Comparison of ENCODE assay signal across 9 mouse cellular contexts in genomic region chr9:50530890-50531289, GRCm38 (mm10). TPM values are rescaled to one million over a fixed set of nuclear protein-coding genes. Genes with fewer than 3 reads are reported as not detected.
DNase-seq lines count a peak whose midpoint lies in the region; ATAC-seq and TF ChIP-seq lines count a peak whose summit lies in the region.
"Had no signal": no experiment of that assay in that cellular context is flagged by ENCODE, and none has a peak within 500 bp of the region (broad histone marks: within the 10 kb centered on the region; RNA-seq: fewer than 3 reads in every experiment).

No protein-coding gene starts in this region.

- no peak overlapping the region for H3K4me2 ChIP-seq in hindbrain, embryonic 14.5 days (replicated peaks)
- H3K4me2 ChIP-seq in hindbrain, embryonic 12.5 days (replicated peaks): no peak overlapping the region
- H3K4me2 ChIP-seq in kidney, embryonic 16.5 days (replicated peaks; ENCODE audit: low read depth, low read length): no peak overlapping the region

- no peaks in the 10 kb centered on the region for H3K27me3 ChIP-seq in hindbrain, embryonic 14.5 days (ENCODE audit: control insufficient read depth, insufficient read depth, low read length)
- no peaks in the 10 kb centered on the region for H3K27me3 ChIP-seq in hindbrain, embryonic 12.5 days
- peaks cover 2% of the 10 kb centered on the region; the same call in 1 of the 2 replicates for H3K27me3 ChIP-seq in E14TG2a.4 (ENCODE audit: insufficient read depth, low read length)
- no peaks in the 10 kb centered on the region for H3K27me3 ChIP-seq in kidney, embryonic 16.5 days (ENCODE audit: insufficient read depth, low read length)

- peak; percentile 13 for TF ChIP-seq CTCF in E14TG2a.4 (conservative IDR thresholded peaks at IDR 0.05; ENCODE audit: low read length)

- H3K9me3 ChIP-seq in hindbrain, embryonic 14.5 days (ENCODE audit: control insufficient read depth, low read length): no peaks in the 10 kb centered on the region
- no peaks in the 10 kb centered on the region for H3K9me3 ChIP-seq in hindbrain, embryonic 12.5 days (replicated peaks)
- H3K9me3 ChIP-seq in E14TG2a.4 (ENCODE audit: low read length): no peaks in the 10 kb centered on the region
- no peaks in the 10 kb centered on the region for H3K9me3 ChIP-seq in kidney, embryonic 16.5 days (ENCODE audit: low read length)

- peak; percentile 69 for DNase-seq in hindbrain, embryonic 14.5 days (ENCODE audit: low spot score)
- peak; percentile 66 for DNase-seq in 3T3-L1 (ENCODE audit: low read depth, low spot score)
- peak; percentile 50 for DNase-seq in thymus, postnatal 25 days
- DNase-seq in yolk sac, embryonic 10.5 days (ENCODE audit: low spot score): no peak
- DNase-seq in gastrocnemius, adult 8-10 months (ENCODE audit: low spot score in 2 of 2): no peak

- no peak for ATAC-seq in hindbrain, embryonic 14.5 days (ENCODE audit: low FRiP score)
- ATAC-seq in hindbrain, embryonic 12.5 days (ENCODE audit: low FRiP score): no peak
- ATAC-seq in kidney, embryonic 16.5 days (ENCODE audit: low FRiP score, low TSS enrichment): no peak

- H3K27ac ChIP-seq in hindbrain, embryonic 14.5 days: no peak overlapping the region
- H3K27ac ChIP-seq in hindbrain, embryonic 12.5 days: no peak overlapping the region
- H3K27ac ChIP-seq in kidney, embryonic 16.5 days (ENCODE audit: low read length): no peak overlapping the region

- H3K9ac ChIP-seq in hindbrain, embryonic 14.5 days: no peak overlapping the region
- H3K9ac ChIP-seq in hindbrain, embryonic 12.5 days: no peak overlapping the region
- H3K9ac ChIP-seq in kidney, embryonic 16.5 days (replicated peaks; ENCODE audit: low read length): 0 out of 2 replicates have a peak overlapping the region, but pooled peaks have one; percentile 8

- H3K36me3 ChIP-seq in hindbrain, embryonic 14.5 days (replicated peaks; ENCODE audit: control insufficient read depth, insufficient read depth): no peaks in the 10 kb centered on the region
- H3K36me3 ChIP-seq in hindbrain, embryonic 12.5 days: no peaks in the 10 kb centered on the region
- H3K36me3 ChIP-seq in E14TG2a.4 (ENCODE audit: insufficient read depth, low read length): no peaks in the 10 kb centered on the region
- no peaks in the 10 kb centered on the region for H3K36me3 ChIP-seq in kidney, embryonic 16.5 days (ENCODE audit: insufficient read depth, low read length)

- H3K4me3 ChIP-seq in hindbrain, embryonic 14.5 days (replicated peaks; ENCODE audit: low read length): no peak overlapping the region
- no peak overlapping the region for H3K4me3 ChIP-seq in hindbrain, embryonic 12.5 days
- H3K4me3 ChIP-seq in E14TG2a.4 (replicated peaks; ENCODE audit: low read length): no peak overlapping the region
- H3K4me3 ChIP-seq in kidney, embryonic 16.5 days (ENCODE audit: low read length): no peak overlapping the region

- peaks cover 7% of the 10 kb centered on the region for H3K4me1 ChIP-seq in hindbrain, embryonic 14.5 days (replicated peaks; ENCODE audit: control insufficient read depth, insufficient read depth, low read length)
- peaks cover 11% of the 10 kb centered on the region for H3K4me1 ChIP-seq in hindbrain, embryonic 12.5 days
- H3K4me1 ChIP-seq in E14TG2a.4 (replicated peaks; ENCODE audit: low read depth, low read length): peaks cover 11% of the 10 kb centered on the region
- H3K4me1 ChIP-seq in kidney, embryonic 16.5 days (ENCODE audit: insufficient read depth, low read length): peaks cover 16% of the 10 kb centered on the region

- 47% methylated on average over 2 of the region's 2 CpGs for WGBS in hindbrain, embryonic 14.5 days
- WGBS in hindbrain, embryonic 12.5 days: 45% methylated on average over 2 of the region's 2 CpGs
- WGBS in kidney, embryonic 16.5 days: 25% methylated on average over 2 of the region's 2 CpGs

RNA-seq across cellular contexts. Expression of gene Pts, which starts 2.4 kb away (rescaled TPM):
- polyA plus RNA-seq in hindbrain, embryonic 14.5 days (2014; fragmentation: Nextera tagmentation; extraction: Ambion mirVana): 96.7 and 120 TPM in 2 replicates
- 95.1 and 96.2 TPM in 2 replicates for polyA plus RNA-seq in hindbrain, embryonic 12.5 days (2016; fragmentation: Nextera tagmentation; extraction: Ambion mirVana)
- 96.6 and 108 TPM in 2 replicates for polyA plus RNA-seq in kidney, embryonic 16.5 days (2015; fragmentation: Nextera tagmentation; extraction: Ambion mirVana)
- total RNA-seq in gastrocnemius, adult 8-10 months (2022): 10 to 100 TPM; 10.1 to 13.7 (median 11.7) TPM

RNA-seq across cellular contexts. Expression of gene Il18, which starts 23.7 kb away (rescaled TPM):
- polyA plus RNA-seq in hindbrain, embryonic 14.5 days (2014; fragmentation: Nextera tagmentation; extraction: Ambion mirVana): 18.6 and 19.2 TPM in 2 replicates
- 9.7 and 10.5 TPM in 2 replicates for polyA plus RNA-seq in hindbrain, embryonic 12.5 days (2016; fragmentation: Nextera tagmentation; extraction: Ambion mirVana)
- 1.9 and 2.9 TPM in 2 replicates for polyA plus RNA-seq in kidney, embryonic 16.5 days (2015; fragmentation: Nextera tagmentation; extraction: Ambion mirVana)
- total RNA-seq in gastrocnemius, adult 8-10 months (2022): 1 to 10 TPM in 3 of 4 experiments, under 1 TPM in 1; 0.63 to 2.0 (median 1.6) TPM

RNA-seq across cellular contexts. Expression of gene Bco2, which starts 24.1 kb away (rescaled TPM):
- polyA plus RNA-seq in hindbrain, embryonic 14.5 days (2014; fragmentation: Nextera tagmentation; extraction: Ambion mirVana): 0.25 and 0.35 TPM in 2 replicates
- 0.17 and 0.28 TPM in 2 replicates for polyA plus RNA-seq in hindbrain, embryonic 12.5 days (2016; fragmentation: Nextera tagmentation; extraction: Ambion mirVana)
- 0.15 and 0.24 TPM in 2 replicates for polyA plus RNA-seq in kidney, embryonic 16.5 days (2015; fragmentation: Nextera tagmentation; extraction: Ambion mirVana)
- under 1 TPM; 0.13 to 0.47 (median 0.44) TPM for total RNA-seq in gastrocnemius, adult 8-10 months (2022)

RNA-seq across cellular contexts. Expression of gene Tex12, which starts 30.2 kb away (rescaled TPM):
- polyA plus RNA-seq in hindbrain, embryonic 14.5 days (2014; fragmentation: Nextera tagmentation; extraction: Ambion mirVana): 0.48 TPM in 1 of 2 replicates, not detected in the other
- 0.55 TPM in 1 of 2 replicates, not detected in the other for polyA plus RNA-seq in hindbrain, embryonic 12.5 days (2016; fragmentation: Nextera tagmentation; extraction: Ambion mirVana)
- polyA plus RNA-seq in kidney, embryonic 16.5 days (2015; fragmentation: Nextera tagmentation; extraction: Ambion mirVana): not detected in 2 replicates
- total RNA-seq in gastrocnemius, adult 8-10 months (2022): not detected
- polyA plus RNA-seq: intestine, embryonic 14.5 days had no signal

RNA-seq across cellular contexts. Expression of gene Plet1, which starts 36.6 kb away (rescaled TPM):
- polyA plus RNA-seq in hindbrain, embryonic 14.5 days (2014; fragmentation: Nextera tagmentation; extraction: Ambion mirVana): 0.24 and 0.43 TPM in 2 replicates
- 0.79 and 1.1 TPM in 2 replicates for polyA plus RNA-seq in hindbrain, embryonic 12.5 days (2016; fragmentation: Nextera tagmentation; extraction: Ambion mirVana)
- polyA plus RNA-seq in kidney, embryonic 16.5 days (2015; fragmentation: Nextera tagmentation; extraction: Ambion mirVana): 36.9 and 37.1 TPM in 2 replicates
- under 1 TPM in 2 of 4 experiments, not detected in 2; 0.19 to 0.27 TPM for total RNA-seq in gastrocnemius, adult 8-10 months (2022)

Comparison
In these comparisons a context has a peak if more than half of its experiments do, and no peak if none do; other contexts are left out.
1. DNase-seq: peak in hindbrain, embryonic 14.5 days (single experiment), 3T3-L1 (single experiment) and thymus, postnatal 25 days (single experiment); none in yolk sac, embryonic 10.5 days (single experiment) and gastrocnemius, adult 8-10 months (0 of 2).